Mouse (Mus musculus) thymus, adult 18-20 months (tissue): ENCODE results near the gene Gm10778.
A peak's percentile ranks its signal among the peaks of the same experiment; 100 is the strongest.
"Not testable (repeated sequence)": the region's sequence is repeated elsewhere in the genome, so short reads cannot be mapped to it uniquely, and the experiment has no call there.

Experiments used
- DNase-seq, 2 experiments: peaks; one replicate each; pipeline ENCODE4 v3.0.0; 2022; ENCODE audit warnings: mixed read lengths in 2 of 2

Gene Gm10778

GRCm38 (mm10) chr10:81628390-81628789, 20.5 kb upstream of the Gm10778 start, which contains the start of gene Ankrd24:
Gene Ankrd24, plus strand, starts transcription at chr10:81628540.
- no peak for DNase-seq

- DNase-seq: peak; percentile 80 to 88
These were observed 15.4 kb upstream of the Gm10778 start for GRCm38 (mm10) chr10:81633253-81634099.

- DNase-seq: no peak
These were observed 12.5 kb upstream of the Gm10778 start for GRCm38 (mm10) chr10:81636338-81636737.

GRCm38 (mm10) chr10:81638101-81638500, 10.8 kb upstream of the Gm10778 start:
- DNase-seq: no peak

- DNase-seq: not testable (repeated sequence)
These were observed 8.0 kb upstream of the Gm10778 start for GRCm38 (mm10) chr10:81640825-81641224.

- DNase-seq: no peak
These were observed 7.3 kb upstream of the Gm10778 start for GRCm38 (mm10) chr10:81641566-81641965.

GRCm38 (mm10) chr10:81641978-81642647, 6.7 kb upstream of the Gm10778 start:
- no peak for DNase-seq

GRCm38 (mm10) chr10:81642648-81643448, 6.0 kb upstream of the Gm10778 start:
- no peak for DNase-seq

- DNase-seq: peak; percentile 94 to 95
These were observed 5.3 kb upstream of the Gm10778 start for GRCm38 (mm10) chr10:81643449-81644055.

GRCm38 (mm10) chr10:81644162-81644561, 4.7 kb upstream of the Gm10778 start:
- no peak for DNase-seq

GRCm38 (mm10) chr10:81644716-81645115, 4.1 kb upstream of the Gm10778 start:
- no peak for DNase-seq

- no peak for DNase-seq
These were observed 3.5 kb upstream of the Gm10778 start for GRCm38 (mm10) chr10:81645391-81645790.

- no peak for DNase-seq
These were observed 2.8 kb upstream of the Gm10778 start for GRCm38 (mm10) chr10:81646015-81646555.

GRCm38 (mm10) chr10:81655178-81655577, 6.3 kb downstream of the Gm10778 start:
- no peak for DNase-seq

GRCm38 (mm10) chr10:81656174-81656573, 7.3 kb downstream of the Gm10778 start:
- no peak for DNase-seq

- not testable (repeated sequence) for DNase-seq
These were observed 38.3 kb downstream of the Gm10778 start for GRCm38 (mm10) chr10:81687114-81687513.

- not testable (repeated sequence) for DNase-seq
These were observed 55.9 kb downstream of the Gm10778 start, which contains the start of gene Zfp433 for GRCm38 (mm10) chr10:81704531-81705301. Gene Zfp433, plus strand, starts transcription at chr10:81704825.
